Mouse (Mus musculus) forebrain, embryonic 14.5 days (tissue): ENCODE results near the gene Prkce. TPM values are rescaled to one million over a fixed set of nuclear protein-coding genes. Genes with fewer than 3 reads are reported as not detected.

Experiments
- ATAC-seq: fragments of 200-750 bp; cut with Nextera tagmentation; 2 replicates; pipeline ENCODE4 v1.8.0; 2017; ENCODE audit warnings: mild to moderate bottlenecking, moderate library complexity
- DNase-seq: peaks from one replicate; pipeline ENCODE4 v3.0.0-alpha.2; 2015; ENCODE audit warnings: low spot score
- H3K27ac ChIP-seq: fragments of 300-500 bp; sonication (generic); 2 replicates; pipeline ENCODE4 v1.5.1; 2014; ENCODE audit warnings: low read depth, mild to moderate bottlenecking, control low read depth, low read length, moderate library complexity
- H3K27me3 ChIP-seq: fragments of 300-500 bp; sonication (generic); replicated peaks from 2 replicates; pipeline ENCODE4 v1.6.1; 2014; ENCODE audit warnings: low read length, control low read depth, mixed read lengths; ENCODE audit not compliant: control insufficient read depth, insufficient read depth
- H3K36me3 ChIP-seq: fragments of 300-500 bp; sonication (generic); 2 replicates; pipeline ENCODE4 v1.6.1; 2014; ENCODE audit warnings: low read length, control low read depth; ENCODE audit not compliant: control insufficient read depth, insufficient read depth
- H3K4me1 ChIP-seq: fragments of 300-500 bp; sonication (generic); 2 replicates; pipeline ENCODE4 v1.6.1; 2014; ENCODE audit warnings: antibody characterized with exemption, low read length, control low read depth; ENCODE audit not compliant: control insufficient read depth, insufficient read depth
- H3K4me2 ChIP-seq: fragments of 300-500 bp; sonication (generic); 2 replicates; pipeline ENCODE4 v1.6.1; 2014; ENCODE audit warnings: mild to moderate bottlenecking, control low read depth, low read length
- H3K4me3 ChIP-seq: fragments of 300-500 bp; sonication (generic); 2 replicates; pipeline ENCODE4 v1.5.1; 2014; ENCODE audit warnings: low read depth, low read length, control low read depth
- H3K9ac ChIP-seq: fragments of 300-500 bp; sonication (generic); 2 replicates; pipeline ENCODE4 v1.6.1; 2014; ENCODE audit warnings: mild to moderate bottlenecking, low read length, control low read depth, moderate library complexity
- H3K9me3 ChIP-seq: fragments of 300-500 bp; sonication (generic); replicated peaks from 2 replicates; pipeline ENCODE4 v1.6.1; 2016; ENCODE audit warnings: low read length, control low read depth, mixed read lengths; ENCODE audit not compliant: control insufficient read depth
- WGBS: fragments of 180-500 bp; shearing (Covaris S2); extraction: QIAGEN DNeasy Blood & Tissue Kit; methylation state at CpG from one replicate; pipeline ENCODE4 v1.1.7; 2014; 5-methylcytosine and 5-hydroxymethylcytosine counted together
- polyA plus RNA-seq: library from polyadenylated mRNA; unstranded; fragments of >200 nt; fragmentation: Nextera tagmentation; extraction: Ambion mirVana; gene quantifications from 2 replicates; pipeline ENCODE4 v1.2.1, GENCODE M21; 2014

Prkce gene
- polyA plus RNA-seq, 1 experiment from 2014 or later = 16.9 TPM

GRCm38 (mm10) chr17:86648856-86649435, 481.4 kb downstream of the Prkce start:
- Histone ChIP-seq H3K27me3 (no peaks in the 10 kb centered on the region), H3K9me3 (no peaks in the 10 kb centered on the region), H3K36me3 (no peaks in the 10 kb centered on the region), H3K27ac (no peak overlapping the region), H3K4me1 (no peaks in the 10 kb centered on the region), H3K9ac (no peak overlapping the region), H3K4me2 (no peak overlapping the region), H3K4me3 (no peak overlapping the region)
- DNase-seq = no peak
- 91% methylated on average over 12 of the region's 12 CpGs for WGBS
- ATAC-seq = no peak

GRCm38 (mm10) chr17:86650241-86650640, 482.7 kb downstream of the Prkce start:
- H3K9ac ChIP-seq = no peak overlapping the region
- no peak overlapping the region for H3K4me2 ChIP-seq
- H3K9me3 ChIP-seq = no peaks in the 10 kb centered on the region
- H3K4me3 ChIP-seq = no peak overlapping the region
- no peaks in the 10 kb centered on the region for H3K4me1 ChIP-seq
- no peaks in the 10 kb centered on the region for H3K27me3 ChIP-seq
- no peak overlapping the region for H3K27ac ChIP-seq
- DNase-seq = no peak
- 94% methylated on average over 6 of the region's 6 CpGs for WGBS
- no peaks in the 10 kb centered on the region for H3K36me3 ChIP-seq
- no peak for ATAC-seq

DNA sequence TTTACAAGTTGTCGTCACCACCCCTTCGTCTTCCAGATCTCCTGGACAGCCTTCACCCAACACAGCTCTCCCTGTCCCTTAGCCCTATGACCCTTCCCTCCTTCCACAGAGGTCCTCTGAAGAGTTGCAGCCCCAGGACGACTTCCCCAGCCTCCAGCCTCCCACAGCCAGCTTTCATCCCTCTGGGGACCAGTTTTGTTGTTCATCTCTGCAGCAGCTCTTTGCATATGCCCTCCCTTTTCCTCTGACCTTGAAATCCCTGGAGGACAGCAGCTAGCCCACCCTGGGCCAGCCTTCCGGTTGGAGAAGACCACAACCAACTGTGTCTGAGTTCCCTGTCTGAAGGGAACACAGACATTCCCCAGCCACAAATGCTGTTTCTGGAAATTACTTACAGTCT, 483.5 kb downstream of the Prkce start:
- H3K4me3 ChIP-seq = no peak overlapping the region
- H3K4me1 ChIP-seq = no peaks in the 10 kb centered on the region
- no peaks in the 10 kb centered on the region for H3K36me3 ChIP-seq
- H3K27ac ChIP-seq = no peak overlapping the region
- no peak overlapping the region for H3K9ac ChIP-seq
- H3K9me3 ChIP-seq = no peaks in the 10 kb centered on the region
- DNase-seq (no peak), ATAC-seq (no peak)
- WGBS = 75% methylated on average over 4 of the region's 4 CpGs
- H3K27me3 ChIP-seq = no peaks in the 10 kb centered on the region
- H3K4me2 ChIP-seq = no peak overlapping the region

DNA sequence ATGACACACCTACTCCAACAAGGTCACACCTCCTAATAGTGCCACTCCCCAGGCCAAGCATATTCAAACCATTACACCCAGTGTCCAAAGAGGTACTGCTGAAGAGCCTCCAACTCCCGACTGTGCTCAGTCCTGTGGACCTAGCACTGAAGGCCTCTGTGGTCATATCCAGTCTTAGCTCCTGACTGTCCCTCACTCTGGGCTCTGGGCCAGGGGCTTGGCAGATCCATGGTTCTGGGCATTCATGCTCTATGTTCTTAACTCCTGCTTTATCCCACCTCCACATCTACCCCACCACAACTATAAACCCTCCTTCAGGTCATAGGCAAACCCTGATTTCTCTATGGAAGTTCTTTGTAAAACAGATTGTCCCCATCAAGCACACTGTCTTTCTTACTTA, 485.2 kb downstream of the Prkce start:
- no peak overlapping the region for H3K4me3 ChIP-seq
- no peaks in the 10 kb centered on the region for H3K36me3 ChIP-seq
- H3K27ac ChIP-seq = no peak overlapping the region
- H3K27me3 ChIP-seq = no peaks in the 10 kb centered on the region
- 100% methylated on average over 1 of the region's 1 CpGs for WGBS
- H3K9ac ChIP-seq = no peak overlapping the region
- H3K4me1 ChIP-seq = no peaks in the 10 kb centered on the region
- DNase-seq (no peak), ATAC-seq (no peak)
- no peaks in the 10 kb centered on the region for H3K9me3 ChIP-seq
- H3K4me2 ChIP-seq = no peak overlapping the region

DNA sequence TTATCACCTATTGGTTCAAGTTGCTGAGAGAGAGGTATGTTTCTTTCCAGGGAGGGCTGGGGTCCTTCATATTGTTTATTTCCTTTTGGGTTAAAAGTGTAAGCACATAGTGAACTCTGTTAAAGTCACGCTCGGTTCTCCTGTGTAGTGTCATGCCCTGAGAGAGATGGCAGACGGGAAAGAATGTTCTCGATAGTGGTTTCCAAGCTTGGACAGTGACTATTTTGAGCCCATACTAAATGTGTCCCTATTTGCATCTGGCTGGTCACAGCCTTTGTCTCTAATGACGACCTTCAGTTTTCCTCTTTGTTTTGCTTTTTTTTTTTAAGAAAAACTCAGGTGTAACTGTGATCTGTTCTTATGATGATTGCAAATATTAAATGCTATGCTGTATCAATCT, 488.8 kb downstream of the Prkce start:
- no peak for ATAC-seq
- Histone ChIP-seq H3K27me3 (no peaks in the 10 kb centered on the region), H3K4me2 (no peak overlapping the region), H3K9ac (no peak overlapping the region), H3K9me3 (no peaks in the 10 kb centered on the region), H3K27ac (no peak overlapping the region), H3K4me1 (no peaks in the 10 kb centered on the region), H3K36me3 (no peaks in the 10 kb centered on the region), H3K4me3 (no peak overlapping the region)
- no peak for DNase-seq
- WGBS = 90% methylated on average over 5 of the region's 5 CpGs

DNA sequence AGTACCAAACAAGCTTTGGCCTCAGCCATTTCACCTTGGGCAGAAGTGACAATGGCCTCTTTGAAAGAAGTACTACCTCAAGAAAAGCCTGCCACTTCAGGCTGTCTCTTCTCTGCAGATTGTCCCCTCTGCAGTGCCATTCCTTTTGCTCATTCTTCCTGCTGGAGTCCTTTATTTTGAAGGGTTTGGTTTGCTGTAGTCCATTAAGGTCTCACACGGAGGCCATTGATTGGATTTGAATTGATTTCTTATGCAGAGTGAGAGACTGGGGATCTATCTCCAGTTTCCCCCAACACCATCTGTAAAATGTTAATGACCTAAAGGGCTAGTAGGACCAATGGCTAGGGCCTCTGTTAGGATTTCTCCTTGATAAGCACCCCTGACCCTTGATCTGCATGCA, 494.7 kb downstream of the Prkce start:
- no peak for ATAC-seq
- 30% methylated on average over 1 of the region's 1 CpGs for WGBS
- DNase-seq = no peak

DNA sequence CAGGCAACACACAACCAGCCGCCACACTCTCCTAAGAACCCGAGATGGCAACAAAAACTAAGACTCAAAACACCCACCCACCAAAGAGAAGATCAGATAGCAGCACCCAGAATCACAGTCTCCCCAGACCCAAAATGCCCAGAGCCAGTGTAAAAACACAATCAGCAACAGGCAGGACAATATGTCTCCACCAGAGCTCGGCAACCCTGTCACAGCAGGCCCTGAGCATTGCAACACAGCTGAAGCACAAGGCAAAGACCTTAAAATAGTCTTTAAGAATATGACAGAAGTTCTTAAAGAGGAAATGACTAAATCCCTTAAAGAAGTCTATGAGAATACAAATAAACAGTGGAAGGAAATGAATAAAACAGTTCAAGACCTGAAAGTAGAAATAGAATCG, 495.9 kb downstream of the Prkce start:
- Histone ChIP-seq H3K9me3 (no peaks in the 10 kb centered on the region), H3K36me3 (no peaks in the 10 kb centered on the region), H3K4me2 (no peak overlapping the region), H3K4me3 (no peak overlapping the region), H3K9ac (no peak overlapping the region), H3K4me1 (no peaks in the 10 kb centered on the region), H3K27me3 (no peaks in the 10 kb centered on the region), H3K27ac (no peak overlapping the region)
- ATAC-seq (no peak), DNase-seq (no peak)
- 91% methylated on average over 4 of the region's 4 CpGs for WGBS

More for the DNA sequence above, 494.7 kb downstream of the Prkce start:
- Histone ChIP-seq H3K9me3 (no peaks in the 10 kb centered on the region), H3K27ac (no peak overlapping the region), H3K36me3 (no peaks in the 10 kb centered on the region), H3K27me3 (no peaks in the 10 kb centered on the region), H3K4me1 (no peaks in the 10 kb centered on the region), H3K4me3 (no peak overlapping the region), H3K4me2 (no peak overlapping the region), H3K9ac (no peak overlapping the region)

DNA sequence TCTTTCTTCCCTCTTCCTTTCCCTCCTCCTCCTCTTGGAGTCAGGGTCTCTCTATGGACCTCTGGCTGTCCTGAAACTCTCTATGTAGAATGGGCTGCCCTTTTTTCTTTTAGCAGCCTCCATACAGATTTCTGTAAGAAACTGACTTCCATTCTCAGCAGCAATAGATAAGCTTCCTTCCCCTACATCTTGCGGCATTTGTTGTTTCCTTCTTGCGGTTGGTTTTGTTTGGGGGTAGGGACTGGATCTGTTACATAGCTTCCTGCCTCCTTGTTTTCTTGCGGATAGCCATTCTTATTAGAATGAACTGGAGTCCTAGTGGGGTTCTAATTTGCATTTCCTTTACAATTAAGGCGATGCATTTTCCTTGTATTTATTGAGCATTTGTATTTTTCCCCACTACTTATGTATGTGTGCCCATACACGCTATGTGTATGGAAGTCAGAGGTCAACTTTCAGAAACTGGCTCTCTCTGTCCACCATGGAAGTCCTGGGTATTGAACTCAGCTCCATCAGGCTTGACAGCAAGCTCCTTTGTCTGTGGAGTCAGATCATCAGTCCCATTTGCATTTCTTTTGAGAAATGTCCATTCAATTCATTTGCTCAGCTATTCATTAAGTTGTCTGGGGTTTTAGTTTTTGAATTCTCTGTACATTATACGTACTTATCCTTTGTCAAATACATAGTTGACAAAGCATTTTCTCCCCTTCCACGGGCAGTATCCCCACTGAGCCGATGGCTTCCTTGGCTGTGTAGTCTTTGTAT, 500.4 kb downstream of the Prkce start:
- no peak overlapping the region for H3K9ac ChIP-seq
- H3K9me3 ChIP-seq = no peaks in the 10 kb centered on the region
- H3K4me2 ChIP-seq = no peak overlapping the region
- H3K36me3 ChIP-seq = no peaks in the 10 kb centered on the region
- ATAC-seq = no peak
- WGBS = 39% methylated on average over 8 of the region's 8 CpGs
- no peak overlapping the region for H3K27ac ChIP-seq
- H3K4me3 ChIP-seq = no peak overlapping the region
- H3K27me3 ChIP-seq = no peaks in the 10 kb centered on the region
- no peaks in the 10 kb centered on the region for H3K4me1 ChIP-seq
- DNase-seq = no peak

GRCm38 (mm10) chr17:86669641-86670373, 502.2 kb downstream of the Prkce start:
- no peak overlapping the region for H3K4me2 ChIP-seq
- no peaks in the 10 kb centered on the region for H3K36me3 ChIP-seq
- no peak overlapping the region for H3K9ac ChIP-seq
- no peaks in the 10 kb centered on the region for H3K4me1 ChIP-seq
- no peak overlapping the region for H3K27ac ChIP-seq
- ATAC-seq (no peak), DNase-seq (no peak)
- H3K4me3 ChIP-seq = no peak overlapping the region
- H3K27me3 ChIP-seq = no peaks in the 10 kb centered on the region
- 93% methylated on average over 13 of the region's 13 CpGs for WGBS
- no peaks in the 10 kb centered on the region for H3K9me3 ChIP-seq
